Mouse (Mus musculus): Measurements from ENCODE around the gene Mpzl1.

- no peak for TF ChIP-seq POLR2A (IDR thresholded peaks at IDR 0.05; ENCODE audit: borderline replicate concordance, extremely low read depth, low read depth, low read length)
- TF ChIP-seq CTCF (IDR thresholded peaks at IDR 0.05; ENCODE audit: insufficient read depth, low read length) = no peak
Measured at GRCm38 (mm10) chr1:165661191-165661590, 26.9 kb upstream of the Mpzl1 start.

Data from lung, adult 2 months (tissue).